Mouse (Mus musculus) brain, embryonic 14.5 days (tissue): ENCODE data around the gene Ndufb6. TPM values are rescaled to one million over a fixed set of nuclear protein-coding genes. Genes with fewer than 3 reads are reported as not detected.

ENCODE experiments used
- DNase-seq: peaks from one replicate; pipeline ENCODE4 v3.0.0-alpha.2; 2011; ENCODE audit warnings: low read depth
- CTCF ChIP-seq: fragments of 200-500 bp; IDR thresholded peaks from 2 replicates; pipeline ENCODE4 v1.5.1; 2012; ENCODE audit warnings: inconsistent platforms, mild to moderate bottlenecking, moderate library complexity, borderline replicate concordance; ENCODE audit not compliant: insufficient read depth, insufficient read length; ENCODE audit errors: extremely low read depth
- POLR2A ChIP-seq: fragments of 200-500 bp; IDR thresholded peaks from 2 replicates; pipeline ENCODE4 v1.6.1; 2012; ENCODE audit warnings: mild to moderate bottlenecking, inconsistent platforms, borderline replicate concordance; ENCODE audit not compliant: poor library complexity, insufficient read depth, insufficient read length, severe bottlenecking; ENCODE audit errors: extremely low read depth
- polyA plus RNA-seq: library from polyadenylated mRNA; depleted of rRNA; stranded (reverse); fragments of >200 nt; gene quantifications from 2 replicates; pipeline ENCODE4 v1.2.3, GENCODE M21; 2012

The Ndufb6 gene
- polyA plus RNA-seq, 1 experiment, result 116 TPM

DNA sequence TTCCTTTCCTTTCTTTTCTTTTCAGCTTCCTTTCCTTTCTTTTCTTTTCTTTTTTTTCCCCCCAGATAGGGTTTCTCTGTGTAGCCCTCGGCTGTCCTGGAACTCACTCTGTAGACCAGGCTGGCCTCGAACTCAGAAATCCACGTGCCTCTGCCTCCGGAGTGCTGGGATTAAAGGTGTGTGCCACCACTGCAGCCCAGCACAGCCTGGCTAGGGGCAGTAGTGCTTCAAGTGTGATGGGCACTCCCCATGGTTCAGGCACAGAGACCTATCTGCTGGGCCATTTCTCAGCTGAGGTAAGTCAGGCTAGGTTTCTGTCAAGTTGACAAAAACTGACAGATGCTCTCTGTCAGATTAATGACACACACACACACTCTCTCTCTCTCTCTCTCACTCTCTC, 36.2 kb downstream of the Ndufb6 start:
- no peak for TF ChIP-seq POLR2A
- no peak for TF ChIP-seq CTCF
- DNase-seq, result no peak

DNA sequence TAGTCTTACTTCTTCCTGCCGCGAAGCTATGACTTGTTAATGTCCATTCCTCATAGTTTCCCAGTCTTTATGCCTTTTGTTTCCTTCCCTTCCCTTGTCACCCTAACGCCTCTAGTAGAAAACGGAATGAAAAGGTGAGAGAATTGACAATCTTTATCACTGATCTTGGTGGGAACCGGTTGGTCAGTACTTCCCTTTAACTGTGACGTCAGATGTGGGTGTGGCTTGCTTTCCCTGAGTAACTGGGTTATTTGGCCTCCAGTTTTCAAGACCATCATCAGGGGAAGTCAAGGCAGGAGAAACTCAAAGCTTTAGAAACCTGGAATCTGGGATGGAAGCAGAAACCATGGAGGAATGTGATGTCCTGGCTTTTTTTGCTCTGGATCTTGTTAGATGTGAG, 37.3 kb downstream of the Ndufb6 start:
- DNase-seq, result no peak
- TF ChIP-seq CTCF, result no peak
- no peak for TF ChIP-seq POLR2A

DNA sequence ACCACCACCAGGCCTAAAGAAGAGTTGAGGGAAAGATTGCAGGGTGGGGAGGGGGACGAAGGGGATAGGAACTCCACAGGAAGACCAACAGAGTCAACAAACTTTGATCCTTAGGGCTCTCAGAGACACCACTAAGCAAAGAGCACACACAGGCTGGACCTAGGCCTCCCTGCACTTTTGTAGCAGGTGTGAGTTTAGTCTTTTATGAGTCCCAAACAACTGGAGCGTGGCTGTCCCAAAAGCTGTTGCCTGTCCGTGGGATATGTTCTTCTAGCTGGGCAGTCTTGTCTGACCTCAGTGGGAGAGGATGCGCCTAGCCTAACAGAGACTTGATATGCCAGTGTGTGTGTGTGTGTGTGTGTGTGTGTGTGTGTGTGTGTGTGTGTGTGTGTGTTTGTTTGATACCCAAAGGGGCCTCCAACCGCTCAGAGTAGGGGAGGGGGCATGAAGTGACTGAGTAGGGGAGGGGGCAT, 38.9 kb downstream of the Ndufb6 start:
- no peak for TF ChIP-seq CTCF
- no peak for TF ChIP-seq POLR2A
- DNase-seq, result no peak

DNA sequence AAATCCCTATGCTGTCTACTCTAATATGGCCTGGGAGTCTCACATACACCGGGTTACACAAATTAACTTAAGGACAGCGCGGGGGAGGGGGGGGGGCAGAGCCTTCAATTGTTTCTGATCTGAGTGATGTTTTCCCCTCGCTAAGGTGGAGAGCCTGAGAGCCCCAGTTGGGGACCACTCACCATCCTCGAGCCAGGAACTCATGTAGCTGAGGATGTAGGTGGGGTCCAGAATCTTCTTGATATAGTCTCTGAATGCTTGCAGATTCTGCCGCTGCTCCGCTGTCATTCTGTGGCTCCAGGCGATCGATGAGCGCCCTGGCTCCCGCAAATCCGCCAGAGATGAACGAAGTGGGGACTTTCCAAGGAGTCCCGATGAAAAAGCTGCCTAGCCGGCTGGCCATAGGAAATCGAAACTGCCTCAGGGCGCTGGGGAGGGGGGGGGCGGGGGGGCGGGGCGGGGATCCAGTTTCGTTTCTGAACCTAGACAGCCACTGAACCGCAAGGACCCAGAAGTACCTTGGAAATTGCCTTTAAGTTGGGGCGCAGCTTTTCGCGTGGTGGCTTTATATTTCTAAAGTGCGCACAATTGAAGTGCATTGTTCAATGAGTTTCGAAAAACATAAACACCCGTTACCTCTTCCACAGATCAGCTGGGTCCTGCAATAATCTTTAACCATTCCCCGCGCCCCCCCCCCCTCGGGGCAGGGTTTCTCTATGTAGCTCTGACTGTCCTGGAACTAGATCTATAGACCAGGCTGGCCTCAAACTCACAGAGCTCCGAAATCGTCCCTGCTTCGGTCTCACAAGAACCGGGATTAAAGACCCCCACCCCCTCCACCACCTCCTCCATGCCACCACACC, 39.6 kb downstream of the Ndufb6 start, which contains the start of gene Ddx58:
TSS of gene Ddx58 (minus strand) at position 420 of the 863 bp plus-strand sequence.
- TF ChIP-seq CTCF, result no peak
- no peak for TF ChIP-seq POLR2A
- DNase-seq, result peak; percentile 53

GRCm38 (mm10) chr4:40238483-40239408, 40.5 kb downstream of the Ndufb6 start:
- peak; percentile 51 for DNase-seq

DNA sequence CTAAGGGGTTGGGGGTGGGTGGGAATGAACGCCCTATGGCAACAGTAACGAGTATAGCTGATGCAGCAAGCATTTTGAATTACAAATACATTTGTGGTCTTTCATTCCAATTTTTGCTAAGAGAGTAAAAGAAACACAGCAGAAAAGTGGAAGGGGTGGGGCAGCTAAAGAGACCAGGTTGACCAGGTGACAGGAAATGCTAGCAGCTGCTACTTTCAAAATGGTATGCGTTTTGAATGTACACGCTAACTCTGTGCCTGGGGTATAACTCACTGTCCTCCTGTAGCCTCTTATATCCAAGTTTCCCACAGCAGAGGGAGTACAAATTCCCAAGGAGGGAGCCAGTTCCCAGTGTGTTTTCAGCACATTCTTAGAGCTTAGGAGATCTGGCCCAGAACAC, 42.4 kb downstream of the Ndufb6 start:
- no peak for TF ChIP-seq POLR2A
- TF ChIP-seq CTCF, result no peak
- no peak for DNase-seq

More at GRCm38 (mm10) chr4:40238483-40239408, 40.5 kb downstream of the Ndufb6 start:
- TF ChIP-seq CTCF (no peak), POLR2A (no peak)

DNA sequence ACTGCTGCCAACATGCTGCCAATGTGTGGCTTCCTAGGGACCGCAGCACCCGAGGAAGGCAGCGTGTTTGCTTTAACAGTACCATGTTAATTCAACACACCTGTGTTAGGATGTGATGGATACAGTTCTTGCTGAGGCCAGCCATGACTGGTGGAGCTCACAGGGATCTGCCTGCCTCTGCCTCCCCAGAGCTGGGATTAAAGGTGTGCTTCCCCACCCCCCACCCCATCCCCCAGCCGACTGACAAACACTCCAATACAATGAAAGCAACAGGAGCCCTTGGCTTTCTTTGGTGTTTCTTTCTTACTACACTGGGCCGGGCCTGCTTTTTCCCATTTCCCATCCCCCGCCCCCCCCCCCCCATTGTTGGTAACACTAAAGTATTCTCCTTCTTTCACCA, 45.0 kb downstream of the Ndufb6 start:
- TF ChIP-seq POLR2A, result no peak
- no peak for TF ChIP-seq CTCF
- DNase-seq, result no peak

DNA sequence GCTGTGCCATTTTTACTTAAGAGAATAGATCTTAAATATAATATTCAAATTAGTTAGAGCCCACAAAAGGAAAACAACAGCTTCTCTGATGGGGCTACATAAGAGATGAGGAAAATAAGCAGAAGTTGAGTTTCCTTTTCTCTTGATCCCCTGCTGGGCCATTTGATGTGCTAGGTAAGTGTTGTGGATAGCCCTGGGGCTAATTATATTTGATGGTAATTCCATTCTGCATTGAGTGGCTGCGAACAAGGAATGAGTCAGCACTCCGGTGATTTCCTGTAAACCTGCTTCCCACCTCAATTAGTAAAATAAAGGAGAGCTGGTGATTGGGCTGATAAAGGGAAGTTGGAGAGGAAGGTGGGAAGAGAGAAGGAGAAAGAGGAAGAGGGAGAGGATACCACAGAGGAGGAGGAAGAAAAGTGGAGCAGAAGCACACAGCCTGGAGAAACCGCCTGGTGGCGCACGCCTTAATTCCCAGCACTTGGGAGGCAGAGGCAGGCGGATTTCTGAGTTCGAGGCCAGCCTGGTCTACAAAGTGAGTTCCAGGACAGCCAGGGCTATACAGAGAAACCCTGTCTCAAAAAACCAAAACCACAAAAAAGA, 46.1 kb downstream of the Ndufb6 start:
- DNase-seq, result no peak
- TF ChIP-seq CTCF (no peak), POLR2A (no peak)

DNA sequence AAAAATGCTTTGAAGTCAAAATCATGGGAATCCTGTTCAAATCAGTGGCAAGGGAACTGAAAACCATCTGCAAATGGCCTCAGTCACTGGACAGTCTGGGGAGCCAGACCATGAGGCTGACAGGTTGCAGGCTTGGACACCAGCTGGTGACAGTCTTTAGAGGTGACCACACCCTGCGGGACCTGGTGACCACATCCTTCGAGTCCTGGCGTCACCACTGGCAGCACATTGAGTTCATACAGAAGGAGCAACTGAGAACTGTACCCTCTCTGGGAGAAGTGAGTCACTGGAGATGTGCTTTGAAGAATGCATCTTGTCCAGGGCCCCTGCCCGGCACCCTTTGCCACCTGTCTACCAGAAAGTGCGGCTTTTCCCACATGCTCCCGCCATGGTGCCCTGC, 49.5 kb downstream of the Ndufb6 start:
- TF ChIP-seq CTCF, result no peak
- TF ChIP-seq POLR2A, result no peak

DNA sequence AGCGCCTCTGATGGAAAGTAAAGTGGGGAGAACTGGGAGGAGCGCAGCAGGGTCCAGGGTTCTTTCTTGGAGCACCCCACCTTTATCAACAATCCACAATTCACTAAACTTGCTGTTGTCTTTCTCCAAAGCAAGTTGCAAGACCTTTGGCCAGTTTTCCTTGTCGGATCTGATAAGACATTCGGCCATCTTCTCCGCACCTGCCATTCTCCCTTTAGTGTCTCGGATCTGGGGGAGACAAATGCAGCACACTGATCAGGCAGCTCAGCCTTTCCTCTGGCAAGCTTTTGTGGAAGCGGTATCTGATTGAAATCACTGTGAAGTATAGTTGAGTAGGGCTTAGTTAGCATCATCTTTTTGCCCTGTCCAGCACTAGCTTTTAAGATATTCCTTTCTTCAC, 51.3 kb downstream of the Ndufb6 start:
- TF ChIP-seq CTCF (no peak), POLR2A (no peak)
- DNase-seq, result no peak

More for the DNA sequence above, 49.5 kb downstream of the Ndufb6 start:
- DNase-seq, result no peak

GRCm38 (mm10) chr4:40227131-40227530, 52.1 kb downstream of the Ndufb6 start:
- no peak for DNase-seq
- TF ChIP-seq CTCF (no peak), POLR2A (no peak)

DNA sequence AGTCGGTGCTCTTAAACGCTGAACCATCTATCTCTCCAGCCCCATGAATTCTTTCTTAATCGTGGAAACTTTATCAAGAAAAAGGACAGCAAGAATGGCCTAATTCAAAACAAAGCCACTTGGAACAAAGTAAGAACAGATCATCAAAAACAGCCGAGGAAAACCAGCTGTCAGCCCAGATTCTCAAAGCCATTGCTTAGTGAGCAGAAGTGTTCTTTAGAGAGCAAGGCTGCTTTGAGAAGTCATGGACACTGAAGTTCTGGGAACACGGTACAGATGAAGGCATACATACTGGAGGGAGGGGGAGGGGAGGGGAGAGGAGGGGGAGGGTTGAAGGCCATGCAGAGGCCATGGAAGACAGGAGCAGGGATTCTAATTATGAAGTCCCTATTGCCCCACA, 53.1 kb downstream of the Ndufb6 start:
- no peak for TF ChIP-seq CTCF
- TF ChIP-seq POLR2A, result no peak
- no peak for DNase-seq
